Mouse (Mus musculus) limb, embryonic 14.5 days (tissue): Measurements from ENCODE around the gene Uba7. TPM values are rescaled to one million over a fixed set of nuclear protein-coding genes. Genes with fewer than 3 reads are reported as not detected.
A peak's percentile ranks its signal among the peaks of the same experiment; 100 is the strongest.

Experiments used
- ATAC-seq: fragments of 200-750 bp; cut with Nextera tagmentation; 2 replicates; pipeline ENCODE4 v1.8.0; 2017; ENCODE audit warnings: low read depth, moderate number of reproducible peaks, moderate TSS enrichment; ENCODE audit not compliant: low FRiP score
- DNase-seq: peaks from one replicate; pipeline ENCODE4 v3.0.0-alpha.2; 2015; ENCODE audit warnings: low spot score
- H3K27ac ChIP-seq: fragments of 300-500 bp; sonication (generic); replicated peaks from 2 replicates; pipeline ENCODE4 v1.5.1; 2014; ENCODE audit warnings: low read depth, mild to moderate bottlenecking, low read length, moderate library complexity, mixed read lengths
- H3K27me3 ChIP-seq: fragments of 300-500 bp; sonication (generic); 2 replicates; pipeline ENCODE4 v1.6.1; 2014; ENCODE audit warnings: low read length, mixed read lengths; ENCODE audit not compliant: control insufficient read depth, insufficient read depth
- H3K36me3 ChIP-seq: fragments of 300-500 bp; sonication (generic); 2 replicates; pipeline ENCODE4 v1.6.1; 2014; ENCODE audit warnings: mild to moderate bottlenecking, low read length, moderate library complexity, mixed read lengths; ENCODE audit not compliant: control insufficient read depth, insufficient read depth
- H3K4me1 ChIP-seq: fragments of 300-500 bp; sonication (generic); 2 replicates; pipeline ENCODE4 v1.6.1; 2014; ENCODE audit warnings: antibody characterized with exemption, low read length, mixed read lengths; ENCODE audit not compliant: control insufficient read depth, insufficient read depth
- H3K4me2 ChIP-seq: fragments of 300-500 bp; sonication (generic); replicated peaks from 2 replicates; pipeline ENCODE4 v1.6.1; 2014; ENCODE audit warnings: low read depth, mild to moderate bottlenecking, low read length, moderate library complexity; ENCODE audit not compliant: severe bottlenecking
- H3K4me3 ChIP-seq: fragments of 300-500 bp; sonication (generic); replicated peaks from 2 replicates; pipeline ENCODE4 v1.5.1; 2014; ENCODE audit warnings: low read length
- H3K9ac ChIP-seq: fragments of 300-500 bp; sonication (generic); 2 replicates; pipeline ENCODE4 v1.6.1; 2014; ENCODE audit warnings: mild to moderate bottlenecking, low read depth, low read length, moderate library complexity; ENCODE audit not compliant: severe bottlenecking
- H3K9me3 ChIP-seq: fragments of 300-500 bp; sonication (generic); 2 replicates; pipeline ENCODE4 v1.6.1; 2016; ENCODE audit warnings: low read length; ENCODE audit not compliant: control insufficient read depth
- POLR2A ChIP-seq: fragments of 200-500 bp; IDR thresholded peaks from 2 replicates; pipeline ENCODE4 v1.8.0; 2012; ENCODE audit warnings: inconsistent platforms, mild to moderate bottlenecking, moderate library complexity, borderline replicate concordance; ENCODE audit not compliant: insufficient read depth, insufficient read length; ENCODE audit errors: extremely low read depth
- WGBS: fragments of 180-500 bp; shearing (Covaris S2); extraction: QIAGEN DNeasy Blood & Tissue Kit; methylation state at CpG from one replicate; pipeline ENCODE4 v1.1.7; 2014; 5-methylcytosine and 5-hydroxymethylcytosine counted together
- polyA plus RNA-seq, 2 experiments: library from polyadenylated mRNA; depleted of rRNA in 1 of 2; stranded (reverse) in 1 of 2; unstranded in 1 of 2; fragments of >200 nt; fragmentation: Nextera tagmentation in 1 of 2; extraction: Ambion mirVana in 1 of 2; gene quantifications; 2 replicates each; pipeline versions ENCODE4 v1.2.1 to v1.2.3; 2012 to 2014

Uba7 gene
- polyA plus RNA-seq, 2 experiments, result 28.2 to 33.4 TPM

GRCm38 (mm10) chr9:107981684-107982605 lies 6.6 kb downstream of the Uba7 start:
- DNase-seq (peak; percentile 88), ATAC-seq (peak; percentile 48)
- Histone ChIP-seq H3K27ac (peak overlapping the region; percentile 99), H3K4me2 (peak overlapping the region; percentile 96), H3K36me3 (peaks cover 11% of the 10 kb centered on the region), H3K9me3 (no peaks in the 10 kb centered on the region), H3K27me3 (no peaks in the 10 kb centered on the region), H3K4me3 (peak overlapping the region; percentile 82), H3K9ac (peak overlapping the region; percentile 60), H3K4me1 (peaks cover 34% of the 10 kb centered on the region)
- 7% methylated on average over 6 of the region's 7 CpGs for WGBS
- no peak for TF ChIP-seq POLR2A

GRCm38 (mm10) chr9:107982681-107983346 lies 7.5 kb downstream of the Uba7 start, which contains the start of gene Gm20661:
Gene Gm20661, plus strand, starts transcription at chr9:107983058.
- DNase-seq, result peak; percentile 95
- peak; percentile 83; the same call in 1 of the 2 replicates for TF ChIP-seq POLR2A
- peaks cover 11% of the 10 kb centered on the region for H3K36me3 ChIP-seq
- H3K4me2 ChIP-seq, result peak within 1 kb of the TSS; percentile 96
- peak within 1 kb of the TSS; percentile 83 for H3K9ac ChIP-seq
- peak within 1 kb of the TSS; percentile 82 for H3K4me3 ChIP-seq
- no peaks in the 10 kb centered on the region for H3K27me3 ChIP-seq
- H3K27ac ChIP-seq, result peak within 1 kb of the TSS; percentile 99
- ATAC-seq, result peak; percentile 77
- 6% methylated on average over 14 of the region's 14 CpGs for WGBS
- no peaks in the 10 kb centered on the region for H3K9me3 ChIP-seq
- peaks cover 37% of the 10 kb centered on the region for H3K4me1 ChIP-seq

- Histone ChIP-seq H3K36me3 (peaks cover 11% of the 10 kb centered on the region), H3K27ac (peak overlapping the region; percentile 99), H3K4me2 (peak overlapping the region; percentile 96), H3K4me3 (peak overlapping the region; percentile 82), H3K27me3 (no peaks in the 10 kb centered on the region), H3K4me1 (peaks cover 41% of the 10 kb centered on the region), H3K9me3 (no peaks in the 10 kb centered on the region), H3K9ac (peak overlapping the region; percentile 83)
- TF ChIP-seq POLR2A, result peak; percentile 40; the same call in 1 of the 2 replicates
- DNase-seq (peak; percentile 94), ATAC-seq (peak; percentile 58)
- 3% methylated on average over 4 of the region's 4 CpGs for WGBS
Observed at GRCm38 (mm10) chr9:107983421-107983890, 8.2 kb downstream of the Uba7 start.

- no peak for ATAC-seq
- Histone ChIP-seq H3K36me3 (peaks cover 11% of the 10 kb centered on the region), H3K27me3 (no peaks in the 10 kb centered on the region), H3K27ac (peak overlapping the region; percentile 99), H3K4me3 (peak overlapping the region; percentile 82), H3K9ac (peak overlapping the region; percentile 83), H3K4me2 (peak overlapping the region; percentile 96), H3K9me3 (no peaks in the 10 kb centered on the region), H3K4me1 (peaks cover 41% of the 10 kb centered on the region)
- TF ChIP-seq POLR2A, result no peak
- WGBS, result 17% methylated on average over 19 of the region's 19 CpGs
- no peak for DNase-seq
Observed at GRCm38 (mm10) chr9:107984052-107984753, 8.9 kb downstream of the Uba7 start.

GRCm38 (mm10) chr9:107984754-107985055 lies 9.4 kb downstream of the Uba7 start:
- peak overlapping the region; percentile 99 for H3K27ac ChIP-seq

More at GRCm38 (mm10) chr9:107984754-107985055, 9.4 kb downstream of the Uba7 start:
- Histone ChIP-seq H3K27me3 (no peaks in the 10 kb centered on the region), H3K9ac (peak overlapping the region; percentile 83), H3K4me3 (peak overlapping the region; percentile 82), H3K4me2 (peak overlapping the region; percentile 96), H3K36me3 (peaks cover 11% of the 10 kb centered on the region), H3K9me3 (no peaks in the 10 kb centered on the region), H3K4me1 (peaks cover 41% of the 10 kb centered on the region)
- no peak for DNase-seq
- no peak for ATAC-seq
- TF ChIP-seq POLR2A, result no peak
- 14% methylated on average over 9 of the region's 9 CpGs for WGBS
